Mouse (Mus musculus): ENCODE results near the gene Atxn2. TPM values are rescaled to one million over a fixed set of nuclear protein-coding genes. Genes with fewer than 3 reads are reported as not detected.

The Atxn2 gene
- polyA plus RNA-seq, 1 experiment from 2014 or later = 23.0 TPM

GRCm38 (mm10) chr5:121827876-121828275, 116.7 kb downstream of the Atxn2 start:
- H3K4me3 ChIP-seq (replicated peaks) = no peak overlapping the region
- H3K4me1 ChIP-seq (replicated peaks) = peaks cover 49% of the 10 kb centered on the region
- no peak overlapping the region for H3K27ac ChIP-seq (replicated peaks)
- H3K4me2 ChIP-seq = no peak overlapping the region
- WGBS (ENCODE audit: insufficient replicate concordance) = 76% methylated on average over 4 of the region's 4 CpGs
- H3K9ac ChIP-seq = no peak overlapping the region
- no peaks in the 10 kb centered on the region for H3K9me3 ChIP-seq (replicated peaks)
- no peaks in the 10 kb centered on the region for H3K27me3 ChIP-seq
- H3K36me3 ChIP-seq (replicated peaks) = peaks cover 58% of the 10 kb centered on the region
- no peak for ATAC-seq (ENCODE audit: insufficient read depth)

GRCm38 (mm10) chr5:121828491-121829432, 117.6 kb downstream of the Atxn2 start:
- Histone ChIP-seq H3K27ac (replicated peaks) (no peak overlapping the region), H3K9ac (no peak overlapping the region), H3K27me3 (no peaks in the 10 kb centered on the region), H3K4me3 (replicated peaks) (no peak overlapping the region), H3K4me1 (replicated peaks) (peaks cover 50% of the 10 kb centered on the region), H3K4me2 (peak overlapping the region; percentile 40), H3K36me3 (replicated peaks) (peaks cover 50% of the 10 kb centered on the region), H3K9me3 (replicated peaks) (no peaks in the 10 kb centered on the region)
- WGBS (ENCODE audit: insufficient replicate concordance) = 75% methylated on average over 82 of the region's 82 CpGs
- no peak for ATAC-seq (ENCODE audit: insufficient read depth)

- WGBS (ENCODE audit: insufficient replicate concordance) = 78% methylated on average over 6 of the region's 6 CpGs
- no peaks in the 10 kb centered on the region for H3K9me3 ChIP-seq (replicated peaks)
- no peak overlapping the region for H3K4me3 ChIP-seq (replicated peaks)
- H3K4me2 ChIP-seq = no peak overlapping the region
- peaks cover 58% of the 10 kb centered on the region for H3K4me1 ChIP-seq (replicated peaks)
- H3K27ac ChIP-seq (replicated peaks) = no peak overlapping the region
- H3K9ac ChIP-seq = no peak overlapping the region
- no peaks in the 10 kb centered on the region for H3K27me3 ChIP-seq
- H3K36me3 ChIP-seq (replicated peaks) = peaks cover 32% of the 10 kb centered on the region
- no peak for ATAC-seq (ENCODE audit: insufficient read depth)
These were observed 120.0 kb downstream of the Atxn2 start for GRCm38 (mm10) chr5:121831002-121831601.

- Histone ChIP-seq H3K4me1 (replicated peaks) (peaks cover 73% of the 10 kb centered on the region), H3K4me2 (peak overlapping the region; percentile 99; the same call in 1 of the 2 replicates), H3K9ac (no peak overlapping the region), H3K27ac (replicated peaks) (0 out of 2 replicates have a peak overlapping the region, but pooled peaks have one; percentile 61), H3K4me3 (replicated peaks) (no peak overlapping the region), H3K9me3 (replicated peaks) (no peaks in the 10 kb centered on the region), H3K36me3 (replicated peaks) (peaks cover 18% of the 10 kb centered on the region), H3K27me3 (peaks cover 7% of the 10 kb centered on the region)
- 54% methylated on average over 6 of the region's 6 CpGs for WGBS (ENCODE audit: insufficient replicate concordance)
- ATAC-seq (ENCODE audit: insufficient read depth) = no peak
These were observed 121.4 kb downstream of the Atxn2 start for GRCm38 (mm10) chr5:121832376-121833155.

GRCm38 (mm10) chr5:121833159-121833558, 122.0 kb downstream of the Atxn2 start:
- Histone ChIP-seq H3K4me3 (replicated peaks) (peak overlapping the region; percentile 83; the same call in 1 of the 2 replicates), H3K36me3 (replicated peaks) (peaks cover 12% of the 10 kb centered on the region), H3K9ac (no peak overlapping the region; the same call in 1 of the 2 replicates), H3K27me3 (peaks cover 13% of the 10 kb centered on the region), H3K9me3 (replicated peaks) (no peaks in the 10 kb centered on the region), H3K27ac (replicated peaks) (peak overlapping the region; percentile 61), H3K4me1 (replicated peaks) (peaks cover 79% of the 10 kb centered on the region), H3K4me2 (peak overlapping the region; percentile 99)
- no peak for ATAC-seq (ENCODE audit: insufficient read depth)
- WGBS (ENCODE audit: insufficient replicate concordance) = 66% methylated on average over 2 of the region's 2 CpGs

- ATAC-seq (ENCODE audit: insufficient read depth) = no peak
- H3K9ac ChIP-seq = peak overlapping the region; percentile 21; the same call in 1 of the 2 replicates
- H3K9me3 ChIP-seq (replicated peaks) = no peaks in the 10 kb centered on the region
- H3K4me3 ChIP-seq (replicated peaks) = peak overlapping the region; percentile 83
- peaks cover 6% of the 10 kb centered on the region for H3K36me3 ChIP-seq (replicated peaks)
- H3K4me2 ChIP-seq = peak overlapping the region; percentile 99
- 15% methylated on average over 10 of the region's 10 CpGs for WGBS (ENCODE audit: insufficient replicate concordance)
- H3K27me3 ChIP-seq = peaks cover 18% of the 10 kb centered on the region
- peaks cover 81% of the 10 kb centered on the region for H3K4me1 ChIP-seq (replicated peaks)
- H3K27ac ChIP-seq (replicated peaks) = peak overlapping the region; percentile 61
These were observed 122.6 kb downstream of the Atxn2 start for GRCm38 (mm10) chr5:121833572-121834240.

- Histone ChIP-seq H3K4me2 (peak overlapping the region; percentile 99), H3K9me3 (replicated peaks) (no peaks in the 10 kb centered on the region), H3K9ac (no peak overlapping the region), H3K4me3 (replicated peaks) (peak overlapping the region; percentile 83), H3K4me1 (replicated peaks) (peaks cover 84% of the 10 kb centered on the region), H3K27me3 (peaks cover 23% of the 10 kb centered on the region), H3K27ac (replicated peaks) (peak overlapping the region; percentile 61; the same call in 1 of the 2 replicates), H3K36me3 (replicated peaks) (peaks cover 1% of the 10 kb centered on the region; the same call in 1 of the 2 replicates)
- WGBS (ENCODE audit: insufficient replicate concordance) = 38% methylated on average over 7 of the region's 7 CpGs
- ATAC-seq (ENCODE audit: insufficient read depth) = no peak
These were observed 123.1 kb downstream of the Atxn2 start for GRCm38 (mm10) chr5:121834241-121834606.

- no peak for ATAC-seq (ENCODE audit: insufficient read depth)
- WGBS (ENCODE audit: insufficient replicate concordance) = 8% methylated on average over 12 of the region's 12 CpGs
- H3K27me3 ChIP-seq = peaks cover 29% of the 10 kb centered on the region
- no peaks in the 10 kb centered on the region for H3K36me3 ChIP-seq (replicated peaks)
- peak overlapping the region; percentile 99 for H3K4me2 ChIP-seq
- H3K4me1 ChIP-seq (replicated peaks) = peaks cover 83% of the 10 kb centered on the region
- H3K9ac ChIP-seq = peak overlapping the region; percentile 83
- peak overlapping the region; percentile 83 for H3K4me3 ChIP-seq (replicated peaks)
- peak overlapping the region; percentile 89 for H3K27ac ChIP-seq (replicated peaks)
- no peaks in the 10 kb centered on the region for H3K9me3 ChIP-seq (replicated peaks)
These were observed 124.0 kb downstream of the Atxn2 start for GRCm38 (mm10) chr5:121834991-121835747.

GRCm38 (mm10) chr5:121835949-121836691, 125.0 kb downstream of the Atxn2 start:
- under 1% methylated on average over 51 of the region's 51 CpGs for WGBS (ENCODE audit: insufficient replicate concordance)
- Histone ChIP-seq H3K9me3 (replicated peaks) (no peaks in the 10 kb centered on the region), H3K36me3 (replicated peaks) (no peaks in the 10 kb centered on the region), H3K9ac (peak overlapping the region; percentile 83), H3K4me2 (peak overlapping the region; percentile 99), H3K4me1 (replicated peaks) (peaks cover 78% of the 10 kb centered on the region), H3K27ac (replicated peaks) (peak overlapping the region; percentile 89), H3K4me3 (replicated peaks) (peak overlapping the region; percentile 83), H3K27me3 (peaks cover 29% of the 10 kb centered on the region)
- peak; percentile 10 for ATAC-seq (ENCODE audit: insufficient read depth)

Data from liver, embryonic 15.5 days (tissue).